Mouse (Mus musculus) bone marrow macrophage, adult 2 months (primary cell): ENCODE results near the gene Rassf5. TPM values are rescaled to one million over a fixed set of nuclear protein-coding genes. Genes with fewer than 3 reads are reported as not detected.

ENCODE experiments used
- H3K27ac ChIP-seq: 2 replicates; pipeline ENCODE4 v1.5.1; 2012; ENCODE audit warnings: low read depth, low read length; ENCODE audit not compliant: insufficient read depth
- H3K4me1 ChIP-seq: 2 replicates; pipeline ENCODE4 v1.6.1; 2012; ENCODE audit warnings: low read length; ENCODE audit not compliant: control insufficient read depth, insufficient read depth
- H3K4me3 ChIP-seq: 2 replicates; pipeline ENCODE4 v1.5.1; 2012; ENCODE audit warnings: mild to moderate bottlenecking, low read length, moderate library complexity; ENCODE audit not compliant: insufficient read depth
- CTCF ChIP-seq: IDR thresholded peaks from 2 replicates; pipeline ENCODE4 v1.5.1; 2012; ENCODE audit warnings: low read depth, mild to moderate bottlenecking, low read length, moderate library complexity
- POLR2A ChIP-seq: IDR thresholded peaks from 2 replicates; pipeline ENCODE4 v1.6.1; 2012; ENCODE audit warnings: mild to moderate bottlenecking, low read depth, low read length, borderline replicate concordance
- polyA plus RNA-seq: library from polyadenylated mRNA; stranded (reverse); fragments of >200 nt; gene quantifications from 2 replicates; pipeline ENCODE4 v1.2.4, GENCODE M21; 2012; ENCODE audit not compliant: missing spikeins, insufficient read depth, insufficient read length

The Rassf5 gene
- 49.4 and 49.6 TPM in 2 replicates for polyA plus RNA-seq

GRCm38 (mm10) chr1:131245089-131245856, at the start of gene Rassf5:
Rassf5 (minus strand) TSS chr1:131245258.
- TF ChIP-seq POLR2A (no peak; the same call in 1 of the 2 replicates), CTCF (no peak)
- peaks cover 7% of the 10 kb centered on the region for H3K4me1 ChIP-seq
- peak within 1 kb of the TSS; percentile 83 for H3K4me3 ChIP-seq
- H3K27ac ChIP-seq = peak within 1 kb of the TSS; percentile 21

GRCm38 (mm10) chr1:131293922-131294250, 48.8 kb upstream of the Rassf5 start:
- Histone ChIP-seq H3K4me1 (peaks cover 27% of the 10 kb centered on the region), H3K27ac (peak overlapping the region; percentile 55), H3K4me3 (no peak overlapping the region)
- no peak for TF ChIP-seq POLR2A
- no peak for TF ChIP-seq CTCF

GRCm38 (mm10) chr1:131293221-131293921, 48.3 kb upstream of the Rassf5 start:
- Histone ChIP-seq H3K27ac (peak overlapping the region; percentile 51), H3K4me1 (peaks cover 31% of the 10 kb centered on the region), H3K4me3 (no peak overlapping the region)
- TF ChIP-seq POLR2A (no peak), CTCF (no peak)

GRCm38 (mm10) chr1:131290648-131291047, 45.6 kb upstream of the Rassf5 start:
- no peak for TF ChIP-seq POLR2A
- peak; percentile 52 for TF ChIP-seq CTCF
- Histone ChIP-seq H3K4me3 (no peak overlapping the region), H3K27ac (no peak overlapping the region), H3K4me1 (peaks cover 51% of the 10 kb centered on the region)

- TF ChIP-seq POLR2A = no peak
- no peak for TF ChIP-seq CTCF
- H3K4me1 ChIP-seq = peaks cover 41% of the 10 kb centered on the region
- no peak overlapping the region for H3K27ac ChIP-seq
- H3K4me3 ChIP-seq = no peak overlapping the region
These were observed 43.9 kb upstream of the Rassf5 start for GRCm38 (mm10) chr1:131288938-131289337.

DNA sequence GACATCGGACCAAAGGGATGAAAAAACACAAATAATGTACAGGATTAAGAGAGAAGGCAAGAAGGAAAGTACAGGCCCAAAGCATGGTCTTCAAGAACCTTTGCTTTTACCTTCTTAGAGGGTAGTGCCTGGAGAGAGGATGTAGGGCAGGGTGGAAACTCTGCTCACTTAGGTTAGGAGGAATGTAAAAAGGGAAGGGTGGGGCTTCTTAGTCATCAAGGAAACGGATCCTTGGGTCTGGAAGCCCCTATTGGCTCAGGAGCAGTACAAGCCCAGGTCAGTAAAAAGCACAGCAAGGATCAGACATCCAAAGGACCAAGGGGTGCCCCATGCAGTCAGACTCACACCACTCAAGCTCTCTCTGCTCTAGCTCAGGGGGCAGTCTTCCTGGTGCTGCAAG, 42.2 kb upstream of the Rassf5 start:
- no peak overlapping the region for H3K4me3 ChIP-seq
- peak overlapping the region; percentile 58 for H3K27ac ChIP-seq

GRCm38 (mm10) chr1:131286803-131287202, 41.7 kb upstream of the Rassf5 start:
- H3K27ac ChIP-seq = peak overlapping the region; percentile 58
- no peak for TF ChIP-seq CTCF
- TF ChIP-seq POLR2A = no peak

More for the DNA sequence above, 42.2 kb upstream of the Rassf5 start:
- no peak for TF ChIP-seq POLR2A
- H3K4me1 ChIP-seq = peaks cover 44% of the 10 kb centered on the region

DNA sequence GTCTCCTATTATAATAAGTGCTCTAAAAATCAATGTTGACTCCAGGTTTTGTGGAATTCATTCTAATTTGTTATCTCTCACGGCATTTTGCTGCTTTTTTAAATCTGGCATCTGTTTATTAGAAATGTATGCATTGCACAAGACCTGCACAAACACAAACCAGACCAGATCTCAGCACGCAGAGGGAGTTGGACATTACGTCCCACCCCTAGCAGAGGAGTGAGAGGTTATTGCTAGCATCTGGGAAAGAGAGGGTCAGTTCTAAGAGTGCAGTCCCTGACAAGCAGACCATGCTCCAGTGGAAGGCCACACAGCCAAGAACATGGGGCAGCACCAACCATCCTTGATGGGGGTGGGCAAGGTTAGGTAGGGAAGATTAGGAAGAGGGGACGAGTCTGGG, 39.6 kb upstream of the Rassf5 start:
- TF ChIP-seq CTCF (no peak), POLR2A (no peak)
- H3K4me1 ChIP-seq = peaks cover 56% of the 10 kb centered on the region
- no peak overlapping the region for H3K4me3 ChIP-seq
- H3K27ac ChIP-seq = no peak overlapping the region

More at GRCm38 (mm10) chr1:131286803-131287202, 41.7 kb upstream of the Rassf5 start:
- H3K4me1 ChIP-seq = peaks cover 49% of the 10 kb centered on the region
- no peak overlapping the region for H3K4me3 ChIP-seq

DNA sequence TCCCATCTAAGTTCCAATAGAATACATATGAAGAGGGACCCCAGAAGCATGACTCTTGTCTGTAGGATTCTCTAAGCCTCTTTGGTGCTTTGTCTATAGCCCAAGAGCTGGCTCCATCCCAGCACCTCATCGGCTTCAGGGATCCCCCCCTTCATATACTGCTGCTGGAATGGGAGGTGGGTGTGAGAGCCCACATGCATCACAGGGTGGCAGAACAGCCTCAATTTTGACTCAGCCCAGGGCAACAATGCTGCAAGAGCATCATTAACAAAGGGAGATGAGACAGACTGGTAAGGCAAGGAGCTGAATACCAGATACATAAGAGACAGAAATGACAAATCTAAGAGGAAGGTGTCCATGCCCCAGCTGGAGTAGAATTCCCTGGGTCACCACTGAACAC, 39.1 kb upstream of the Rassf5 start:
- Histone ChIP-seq H3K27ac (no peak overlapping the region), H3K4me3 (no peak overlapping the region), H3K4me1 (peaks cover 53% of the 10 kb centered on the region)
- TF ChIP-seq CTCF (no peak), POLR2A (no peak)

GRCm38 (mm10) chr1:131281731-131282130, 36.7 kb upstream of the Rassf5 start:
- no peak for TF ChIP-seq CTCF
- no peak for TF ChIP-seq POLR2A
- Histone ChIP-seq H3K4me3 (no peak overlapping the region), H3K4me1 (peaks cover 49% of the 10 kb centered on the region), H3K27ac (no peak overlapping the region)
